In the genomic region with DNA sequence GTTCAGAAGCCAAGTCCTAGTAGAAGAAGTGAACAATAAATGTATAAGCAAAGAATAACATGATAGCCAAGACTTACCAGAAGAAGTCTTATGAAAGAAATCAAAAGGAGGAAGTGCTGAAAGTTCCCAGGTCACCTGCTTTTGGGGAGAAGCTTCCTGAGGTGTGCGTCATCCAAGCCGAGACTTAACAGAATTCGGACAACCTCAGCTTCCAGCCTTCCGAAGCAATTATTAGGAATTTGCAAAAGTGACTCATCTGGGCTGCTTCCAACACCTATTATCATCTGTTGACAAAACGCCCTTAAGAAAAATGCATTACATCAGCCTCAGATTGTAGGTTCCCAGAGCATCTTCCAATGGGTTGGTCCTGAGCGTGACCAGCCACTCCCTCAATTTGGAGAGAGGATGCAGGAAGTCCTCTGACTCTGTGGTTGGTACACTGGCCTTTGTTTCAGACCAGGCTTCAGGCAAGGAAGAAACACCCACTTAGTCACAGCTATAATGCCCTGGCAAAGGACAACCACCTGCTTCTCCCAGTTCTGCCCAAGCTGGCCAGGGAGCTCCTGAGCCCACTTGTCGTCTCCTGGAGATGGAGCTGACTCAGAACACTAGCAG, we compare ENCODE assay signal across 9 mouse cellular contexts. TPM values are rescaled to one million over a fixed set of nuclear protein-coding genes. Genes with fewer than 3 reads are reported as not detected.
DNase-seq lines count a peak whose midpoint lies in the region; ATAC-seq lines count a peak whose summit lies in the region.
"Had no signal": no experiment of that assay in that cellular context is flagged by ENCODE, and none has a peak within 500 bp of the region (broad histone marks: within the 10 kb centered on the region; RNA-seq: fewer than 3 reads in every experiment).

No protein-coding gene starts in this region.

- H3K9ac ChIP-seq in liver, embryonic 15.5 days, result no peak overlapping the region
- H3K9ac ChIP-seq in kidney, embryonic 16.5 days (replicated peaks; ENCODE audit: low read length), result no peak overlapping the region
- H3K9ac ChIP-seq in midbrain, embryonic 13.5 days (replicated peaks), result no peak overlapping the region
- H3K9ac ChIP-seq: liver, embryonic 13.5 days had no signal

- 55% methylated on average over 7 of the region's 7 CpGs for WGBS in liver, embryonic 15.5 days (ENCODE audit: insufficient replicate concordance)
- 72% methylated on average over 7 of the region's 7 CpGs for WGBS in kidney, embryonic 16.5 days
- 91% methylated on average over 7 of the region's 7 CpGs for WGBS in midbrain, embryonic 13.5 days

- H3K4me1 ChIP-seq in liver, embryonic 15.5 days (replicated peaks), result no peaks in the 10 kb centered on the region; the same call in 1 of the 2 replicates
- H3K4me1 ChIP-seq in kidney, embryonic 16.5 days (ENCODE audit: insufficient read depth, low read length), result peaks cover 17% of the 10 kb centered on the region
- no peaks in the 10 kb centered on the region for H3K4me1 ChIP-seq in midbrain, embryonic 13.5 days (replicated peaks)
- H3K4me1 ChIP-seq: liver, embryonic 13.5 days had no signal

- no peak for ATAC-seq in liver, embryonic 15.5 days (ENCODE audit: insufficient read depth)
- ATAC-seq in kidney, embryonic 16.5 days (ENCODE audit: low FRiP score, low TSS enrichment), result no peak
- no peak for ATAC-seq in CD4-positive, CD25-positive, alpha-beta regulatory T cell, adult 4 months
- no peak for ATAC-seq in midbrain, embryonic 13.5 days

- H3K27ac ChIP-seq in liver, embryonic 15.5 days (replicated peaks), result peak overlapping the region; percentile 56
- H3K27ac ChIP-seq in kidney, embryonic 16.5 days (ENCODE audit: low read length), result peak overlapping the region; percentile 59; the same call in 1 of the 2 replicates
- H3K27ac ChIP-seq in midbrain, embryonic 13.5 days, result no peak overlapping the region
- H3K27ac ChIP-seq: liver, embryonic 13.5 days had no signal

- H3K4me2 ChIP-seq in liver, embryonic 15.5 days, result peak overlapping the region; percentile 25
- 0 out of 2 replicates have a peak overlapping the region, but pooled peaks have one; percentile 9 for H3K4me2 ChIP-seq in kidney, embryonic 16.5 days (replicated peaks; ENCODE audit: low read depth, low read length)
- no peak overlapping the region for H3K4me2 ChIP-seq in midbrain, embryonic 13.5 days (replicated peaks)
- H3K4me2 ChIP-seq: liver, embryonic 13.5 days had no signal

- no peaks in the 10 kb centered on the region for H3K9me3 ChIP-seq in liver, embryonic 15.5 days (replicated peaks)
- no peaks in the 10 kb centered on the region for H3K9me3 ChIP-seq in kidney, embryonic 16.5 days (ENCODE audit: low read length)
- no peaks in the 10 kb centered on the region for H3K9me3 ChIP-seq in midbrain, embryonic 13.5 days
- H3K9me3 ChIP-seq: liver, embryonic 13.5 days had no signal

- H3K4me3 ChIP-seq in liver, embryonic 15.5 days (replicated peaks), result no peak overlapping the region
- no peak overlapping the region for H3K4me3 ChIP-seq in kidney, embryonic 16.5 days (ENCODE audit: low read length)
- H3K4me3 ChIP-seq in midbrain, embryonic 13.5 days (replicated peaks), result no peak overlapping the region
- H3K4me3 ChIP-seq: liver, embryonic 13.5 days had no signal

- H3K27me3 ChIP-seq in liver, embryonic 15.5 days, result no peaks in the 10 kb centered on the region
- H3K27me3 ChIP-seq in kidney, embryonic 16.5 days (ENCODE audit: insufficient read depth, low read length), result no peaks in the 10 kb centered on the region
- H3K27me3 ChIP-seq in splenic B cell, adult 2 months (ENCODE audit: control insufficient read depth, insufficient read depth, low read length, poor library complexity, severe bottlenecking), result no peaks in the 10 kb centered on the region
- no peaks in the 10 kb centered on the region for H3K27me3 ChIP-seq in midbrain, embryonic 13.5 days
- H3K27me3 ChIP-seq: liver, embryonic 13.5 days had no signal

- no peaks in the 10 kb centered on the region for H3K36me3 ChIP-seq in liver, embryonic 15.5 days (replicated peaks)
- no peaks in the 10 kb centered on the region for H3K36me3 ChIP-seq in kidney, embryonic 16.5 days (ENCODE audit: insufficient read depth, low read length)
- no peaks in the 10 kb centered on the region for H3K36me3 ChIP-seq in splenic B cell, adult 2 months (ENCODE audit: control insufficient read depth, insufficient read depth, low read length, poor library complexity, severe bottlenecking)
- no peaks in the 10 kb centered on the region for H3K36me3 ChIP-seq in midbrain, embryonic 13.5 days
- H3K36me3 ChIP-seq: liver, embryonic 13.5 days had no signal

- DNase-seq in liver, result no peak
- peak; percentile 98 for DNase-seq in heart, adult 11 months
- DNase-seq in splenic B cell, adult 2 months (ENCODE audit: low read depth, low spot score), result peak; percentile 11
- DNase-seq in thymus, postnatal 14 days, result no peak
- DNase-seq: liver, embryonic 13.5 days had no signal

RNA-seq across cellular contexts. Expression of a gene that starts 15.8 kb away (rescaled TPM):
- polyA plus RNA-seq in liver, embryonic 15.5 days (2015; fragmentation: Nextera tagmentation; extraction: Ambion mirVana), result 31.2 and 33.1 TPM in 2 replicates
- polyA plus RNA-seq in kidney, embryonic 16.5 days (2015; fragmentation: Nextera tagmentation; extraction: Ambion mirVana), result 90.5 and 93.2 TPM in 2 replicates
- polyA plus RNA-seq in CD4-positive, CD25-positive, alpha-beta regulatory T cell, adult 4 months (2017; shearing (Covaris generic)), result 10 to 100 TPM; 10.9 to 16.2 TPM
- 95.4 and 98.6 TPM in 2 replicates for polyA plus RNA-seq in midbrain, embryonic 13.5 days (2015; fragmentation: Nextera tagmentation; extraction: Ambion mirVana)

RNA-seq across cellular contexts. Expression of a gene that starts 23.8 kb away (rescaled TPM):
- not detected in 2 replicates for polyA plus RNA-seq in liver, embryonic 15.5 days (2015; fragmentation: Nextera tagmentation; extraction: Ambion mirVana)
- 0.42 and 0.56 TPM in 2 replicates for polyA plus RNA-seq in kidney, embryonic 16.5 days (2015; fragmentation: Nextera tagmentation; extraction: Ambion mirVana)
- not detected for polyA plus RNA-seq in CD4-positive, CD25-positive, alpha-beta regulatory T cell, adult 4 months (2017; shearing (Covaris generic))
- 57.5 and 65.5 TPM in 2 replicates for polyA plus RNA-seq in midbrain, embryonic 13.5 days (2015; fragmentation: Nextera tagmentation; extraction: Ambion mirVana)

Comparison
In these comparisons a context has a peak if more than half of its experiments do, and no peak if none do; other contexts are left out.
1. DNase-seq: peak in heart, adult 11 months (single experiment) and splenic B cell, adult 2 months (single experiment); none in liver (single experiment) and thymus, postnatal 14 days (single experiment).
2. RNA of a gene that starts 23.8 kb away (polyA plus RNA-seq): 57.5 to 65.5 TPM in midbrain, embryonic 13.5 days; 0.42 to 0.56 TPM in kidney, embryonic 16.5 days, not detected in liver, embryonic 15.5 days and not detected in CD4-positive, CD25-positive, alpha-beta regulatory T cell, adult 4 months; every median in the first group is over 10 times any median in the second.